Mouse (Mus musculus) heart, adult 18-20 months (tissue): ENCODE data around the gene Cap2. TPM values are rescaled to one million over a fixed set of nuclear protein-coding genes. Genes with fewer than 3 reads are reported as not detected.

ENCODE experiments used
- DNase-seq, 2 experiments: peaks; one replicate each; pipeline ENCODE4 v3.0.0; 2021 to 2022; ENCODE audit warnings: mixed read lengths in 1 of 2
- total RNA-seq, 2 experiments: library from RNA; stranded (reverse); gene quantifications; 2 replicates each; pipeline ENCODE4 v1.2.3; 2021

Cap2 gene
- total RNA-seq, 2 experiments from 2014 or later, result 133 to 144 TPM

DNA sequence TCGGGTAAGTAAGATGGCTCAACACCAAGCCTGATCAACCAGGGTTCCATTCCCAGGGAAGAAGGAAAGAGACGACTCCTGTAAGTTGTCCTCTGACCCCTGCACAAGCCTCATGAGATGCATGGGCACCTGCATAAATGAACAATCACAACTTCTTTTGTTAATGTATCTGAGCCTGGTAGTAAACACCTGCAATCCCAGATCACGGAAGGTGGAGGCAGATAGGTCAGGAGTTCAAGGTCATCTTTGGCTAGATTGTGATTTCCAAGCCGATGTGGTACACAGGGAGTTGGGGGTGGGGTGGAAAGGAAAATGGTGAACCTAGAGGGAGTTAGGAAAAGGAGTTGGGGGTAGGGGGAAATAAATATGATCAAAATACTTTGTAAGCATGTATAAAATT, 131.1 kb downstream of the Cap2 start:
- DNase-seq, result no peak

DNA sequence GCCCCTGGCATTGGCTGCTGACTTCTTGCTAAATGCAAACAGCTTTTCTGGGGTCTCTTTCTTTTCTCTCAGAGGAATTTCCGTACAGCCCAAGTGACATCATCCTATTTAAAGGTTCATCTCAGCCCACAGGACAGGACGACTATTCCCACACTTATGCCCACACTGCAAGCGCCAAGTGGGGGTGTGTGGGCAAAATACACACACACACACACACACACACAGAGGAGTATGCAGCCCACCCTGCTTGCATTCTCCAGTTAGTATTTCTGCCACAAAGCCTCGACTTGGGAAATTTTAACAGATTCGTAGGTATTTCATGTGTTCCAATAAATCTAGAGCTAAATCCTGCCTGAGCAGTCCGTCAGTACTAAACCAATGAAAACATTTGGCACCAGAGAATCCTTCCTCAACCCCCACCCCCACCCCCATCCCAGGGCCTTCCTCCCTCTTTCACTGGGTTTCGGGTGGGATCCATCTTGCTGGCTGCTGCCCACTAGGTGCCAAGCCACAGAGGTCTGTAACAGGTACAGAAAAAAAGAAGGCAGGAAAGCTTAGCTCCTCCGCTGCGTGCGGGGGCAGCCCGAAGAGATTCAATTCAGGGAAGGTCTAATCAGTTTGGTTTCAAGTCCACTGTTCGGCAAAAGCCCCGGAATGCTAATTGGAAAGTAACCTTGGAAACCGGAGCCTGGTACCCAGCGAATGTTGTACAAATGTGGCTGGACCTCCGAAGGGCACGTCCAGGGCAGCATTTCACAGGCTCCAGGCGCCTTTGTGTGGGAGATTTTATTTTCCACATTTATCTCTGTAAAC, 131.9 kb downstream of the Cap2 start:
- no peak for DNase-seq

DNA sequence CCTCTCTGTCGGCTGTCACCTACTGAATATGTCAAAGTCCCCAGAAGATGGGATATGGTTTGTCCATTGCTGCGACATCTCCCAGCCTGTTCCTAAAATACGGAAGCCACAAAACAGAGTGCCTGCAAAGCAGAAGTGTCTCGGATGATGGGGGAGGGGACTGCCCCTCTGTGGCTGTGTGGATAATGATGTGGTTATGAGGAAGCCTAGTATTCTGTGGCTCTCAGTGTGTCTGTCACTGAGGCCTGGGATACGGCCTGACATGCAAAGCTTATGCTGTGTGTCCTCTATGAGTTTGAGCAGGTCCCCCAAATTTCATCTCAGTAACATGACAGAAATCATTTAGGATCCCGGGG, 132.5 kb downstream of the Cap2 start:
- DNase-seq, result peak in 1 of 2 experiments; percentile 28

DNA sequence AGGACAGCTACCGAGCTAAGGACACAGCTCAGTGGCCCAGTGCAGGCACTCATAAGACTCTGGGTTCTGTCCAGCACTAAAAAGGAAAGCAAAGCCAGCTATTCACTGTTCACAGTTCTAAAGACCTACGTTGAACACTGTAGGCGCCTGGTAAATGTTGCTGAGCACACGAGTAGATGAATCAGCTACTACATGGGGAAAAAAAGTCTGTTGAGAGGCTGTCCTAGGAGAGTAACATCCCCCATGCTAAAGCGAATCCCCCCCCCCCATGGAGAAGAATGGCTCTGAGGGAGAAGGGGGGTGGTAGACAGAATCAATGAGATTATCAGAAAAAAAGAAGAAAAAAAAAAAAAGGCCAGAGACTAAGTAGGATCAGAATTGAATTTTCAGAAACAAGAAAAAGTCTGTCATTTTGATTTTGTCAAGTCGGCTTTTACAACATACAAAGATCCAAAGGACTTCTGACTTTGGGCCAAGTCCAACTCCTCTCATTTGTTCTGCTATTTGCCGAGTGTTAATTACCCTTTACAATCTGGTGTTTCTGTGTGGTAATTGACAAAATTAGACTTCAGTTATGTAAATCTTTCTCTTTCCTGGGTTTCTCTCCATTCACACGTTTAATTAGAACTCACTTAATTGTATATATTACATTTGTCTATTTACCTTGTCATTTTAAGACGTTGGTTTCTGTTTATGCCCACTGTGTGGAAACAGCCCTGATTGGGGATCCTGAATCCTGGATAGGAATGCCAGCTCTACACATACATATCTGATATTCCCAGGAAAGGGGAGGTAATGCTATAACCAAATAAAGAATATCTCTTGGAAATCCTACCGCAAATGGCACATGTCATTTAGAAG, 139.2 kb downstream of the Cap2 start:
- DNase-seq, result no peak

DNA sequence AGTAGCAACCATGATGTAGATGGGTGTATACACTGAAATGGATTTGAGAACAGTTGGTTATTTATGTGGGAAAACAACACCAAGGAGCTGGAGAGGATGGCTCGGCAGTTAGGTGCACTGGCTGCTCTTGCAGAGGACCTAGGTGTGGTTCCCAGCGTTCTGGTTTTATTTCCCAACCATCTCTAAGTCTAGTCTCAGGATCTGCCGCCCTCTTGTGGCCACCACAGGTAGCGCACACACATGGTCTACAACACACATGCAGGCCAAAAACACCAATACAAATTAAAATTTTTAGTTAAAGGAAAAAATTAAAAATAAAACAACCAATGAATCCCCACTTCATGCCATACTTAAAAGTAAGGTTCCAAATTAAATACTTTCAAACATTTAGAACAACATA, 140.7 kb downstream of the Cap2 start:
- DNase-seq, result no peak

DNA sequence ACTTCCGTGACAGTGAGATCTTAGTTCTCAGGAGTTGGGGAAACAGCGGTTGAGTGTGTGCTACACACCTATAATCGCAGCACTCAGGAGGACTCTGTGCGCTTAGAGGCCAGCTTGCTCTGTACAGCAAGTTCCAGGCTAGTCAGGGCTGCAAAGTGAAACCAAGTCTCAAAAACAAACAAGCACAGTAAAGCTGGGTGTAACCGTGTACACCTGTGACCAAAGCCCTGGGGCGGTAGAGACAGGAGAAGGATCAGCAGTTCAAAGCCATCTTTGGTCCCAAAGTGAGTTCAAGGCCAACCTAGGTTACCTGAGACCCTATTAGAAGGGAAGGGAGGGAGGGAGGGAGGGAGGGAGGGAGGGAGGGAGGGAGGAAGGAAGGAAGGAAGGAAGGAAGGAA, 142.5 kb downstream of the Cap2 start:
- no peak for DNase-seq

DNA sequence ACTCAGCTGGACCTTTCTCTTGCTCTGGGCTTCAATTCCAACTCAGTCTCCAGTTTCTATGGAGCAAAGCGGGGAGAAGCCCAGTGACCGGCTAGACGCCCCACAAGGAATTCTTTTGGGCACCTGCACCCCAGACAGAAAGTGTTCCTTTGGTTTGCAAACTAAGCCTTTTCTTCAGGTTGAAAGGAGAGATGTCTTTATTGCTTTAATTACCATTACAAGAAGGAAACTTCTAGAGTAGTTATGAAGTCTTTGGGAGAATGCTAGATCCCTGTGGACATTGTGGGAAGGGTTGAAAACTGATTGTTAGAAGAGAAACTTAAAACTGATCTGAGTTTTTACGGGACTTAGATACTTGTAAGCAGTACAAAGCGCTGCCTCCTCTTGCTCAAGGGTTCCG, 143.8 kb downstream of the Cap2 start:
- DNase-seq, result no peak

DNA sequence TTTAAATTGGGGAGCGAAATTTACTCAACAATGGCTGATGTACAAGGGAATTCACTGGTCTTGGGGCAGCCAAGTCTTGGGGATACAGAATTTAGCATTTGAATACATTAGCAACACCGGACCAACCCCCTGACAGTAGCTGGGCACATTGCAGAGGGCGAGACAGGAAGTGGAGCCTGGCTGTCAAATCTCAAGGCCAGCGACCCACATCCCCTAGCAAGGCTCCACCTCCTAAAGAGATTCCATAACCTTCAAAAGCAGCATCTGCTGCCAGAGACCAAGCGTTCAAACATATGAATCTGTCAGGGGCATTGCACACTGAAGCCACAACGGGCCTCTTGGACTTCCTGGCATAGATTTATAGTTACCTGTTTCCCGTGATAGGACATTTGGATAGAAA, 150.2 kb downstream of the Cap2 start:
- DNase-seq, result no peak

DNA sequence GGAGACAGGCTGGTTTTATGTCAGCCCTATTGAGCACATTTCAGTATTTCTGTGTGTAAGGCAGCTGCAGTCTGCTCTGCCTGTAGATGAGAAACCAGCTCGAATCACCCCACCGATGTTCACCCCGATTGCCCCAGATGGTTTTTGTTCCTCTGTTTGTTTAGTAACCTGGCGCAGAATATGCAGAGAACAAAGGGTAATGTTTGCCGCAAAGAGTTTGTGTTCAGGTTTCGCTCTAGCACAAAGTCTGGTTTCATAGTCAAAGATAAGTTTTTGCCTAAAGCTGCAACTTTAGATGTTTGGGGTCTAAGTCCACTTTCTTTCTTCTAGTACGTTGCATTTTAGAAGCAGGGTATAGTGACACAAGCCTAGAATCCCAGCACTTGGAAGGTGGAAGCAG, 151.0 kb downstream of the Cap2 start:
- DNase-seq, result no peak

DNA sequence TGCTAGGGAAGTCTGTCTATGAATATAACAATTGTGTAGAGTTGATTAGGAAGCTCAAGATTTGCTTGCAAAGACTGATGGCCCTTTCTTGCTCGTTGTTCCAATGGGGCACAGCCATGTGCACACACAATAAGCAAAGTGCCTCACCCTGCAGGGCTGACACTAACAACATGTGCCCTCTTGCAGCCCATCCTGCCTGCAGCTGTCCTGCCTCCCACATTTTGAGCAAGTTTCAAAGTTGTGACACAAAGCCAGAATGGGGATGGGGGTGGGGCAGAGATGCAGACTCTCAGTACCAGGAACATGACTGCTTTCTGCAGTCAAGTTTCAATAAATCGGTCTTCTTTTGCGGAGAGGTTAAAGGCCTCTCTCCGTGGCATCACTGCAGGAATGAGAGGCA, 152.0 kb downstream of the Cap2 start:
- no peak for DNase-seq

DNA sequence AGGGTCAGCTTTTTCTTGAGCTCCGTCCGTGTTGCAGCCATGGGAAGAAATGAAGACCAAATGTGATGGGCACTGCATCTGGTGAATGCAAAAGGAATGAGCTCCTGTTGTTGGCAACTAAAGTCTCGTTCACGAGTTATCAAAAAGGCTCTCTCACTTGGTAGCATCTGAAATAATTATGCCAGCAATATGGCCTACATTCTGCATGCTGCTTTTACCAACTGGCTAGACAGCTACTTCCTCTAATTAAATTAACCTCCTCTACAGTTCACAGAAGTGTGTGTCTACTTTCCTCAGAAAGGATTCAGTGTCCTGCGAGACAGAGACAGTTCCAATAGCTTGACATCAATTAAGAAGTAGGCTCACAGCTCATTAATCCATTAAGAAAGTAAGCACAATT, 152.9 kb downstream of the Cap2 start:
- DNase-seq, result no peak

DNA sequence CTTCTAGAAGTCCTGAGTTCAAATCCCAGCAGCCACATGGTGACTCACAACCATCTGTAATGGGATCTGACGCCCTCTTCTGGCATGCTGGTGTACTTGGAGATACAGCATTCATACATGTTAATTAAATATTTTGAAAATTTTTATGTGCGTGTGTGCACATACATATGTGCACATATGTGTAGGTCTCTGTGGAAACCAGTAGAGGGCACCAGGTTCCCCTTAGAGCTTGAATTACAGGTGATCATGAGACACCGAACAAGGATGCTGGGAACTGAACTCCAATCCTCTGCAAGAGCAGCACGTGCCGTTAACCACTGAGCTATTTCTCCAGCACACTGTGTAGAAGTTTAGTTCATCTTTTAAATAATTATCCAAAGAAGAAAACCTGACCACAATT, 157.6 kb downstream of the Cap2 start:
- no peak for DNase-seq

DNA sequence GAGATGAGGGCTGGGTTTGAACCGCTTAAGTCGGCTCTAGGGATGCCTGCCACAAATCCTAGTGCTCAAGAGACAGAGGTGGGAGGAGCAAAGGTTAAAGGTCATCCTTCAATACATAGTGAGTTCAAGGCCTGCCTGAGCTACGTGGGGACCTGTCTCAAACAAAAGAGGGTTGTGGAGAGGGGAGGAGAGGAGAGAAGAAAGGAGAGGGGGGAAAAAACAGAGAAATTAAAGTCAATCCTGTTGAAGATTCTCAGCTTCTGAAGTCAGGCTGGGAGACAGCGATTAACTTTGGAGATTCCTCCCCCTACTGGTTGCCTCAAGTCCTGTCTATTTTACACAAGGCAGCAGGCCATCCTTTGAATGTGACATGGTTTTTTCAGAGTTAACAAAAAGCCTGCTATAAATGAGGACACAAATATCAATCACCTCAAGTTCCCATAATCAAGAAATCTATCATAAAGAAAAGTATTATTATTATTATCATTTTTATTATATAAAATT, 161.9 kb downstream of the Cap2 start:
- DNase-seq, result peak in 1 of 2 experiments; percentile 26

DNA sequence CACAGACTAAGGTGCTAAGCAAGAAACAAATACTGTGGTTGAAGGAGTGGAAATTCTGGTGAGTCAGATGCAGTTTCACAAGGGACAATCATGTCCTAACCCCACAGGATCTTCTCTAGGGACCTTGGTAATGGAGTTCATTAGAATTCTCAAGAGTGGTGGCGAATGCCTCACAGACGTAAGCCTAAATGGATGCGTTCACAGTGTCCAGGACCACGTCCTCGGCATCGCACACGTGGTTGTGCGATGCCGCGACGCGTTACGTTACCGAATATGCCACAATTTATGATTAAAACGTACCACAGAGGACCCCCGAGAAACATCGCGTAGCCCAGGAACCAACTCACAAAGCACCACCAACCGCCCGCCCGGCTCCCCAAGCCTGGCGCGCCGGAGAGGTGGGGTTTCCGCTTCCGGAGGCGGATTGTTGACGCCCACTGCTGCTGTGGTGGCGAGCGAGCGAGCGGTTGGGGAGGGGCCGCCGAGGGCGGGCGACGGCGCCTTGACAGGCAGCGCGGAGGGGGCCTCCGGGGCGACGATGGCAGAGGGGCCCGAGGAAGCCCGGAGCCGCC, 167.5 kb downstream of the Cap2 start, which contains the start of gene Fam8a1:
TSS of gene Fam8a1 (plus strand) at position 475 of the 572 bp plus-strand sequence.
- peak; percentile 90 to 98 for DNase-seq

DNA sequence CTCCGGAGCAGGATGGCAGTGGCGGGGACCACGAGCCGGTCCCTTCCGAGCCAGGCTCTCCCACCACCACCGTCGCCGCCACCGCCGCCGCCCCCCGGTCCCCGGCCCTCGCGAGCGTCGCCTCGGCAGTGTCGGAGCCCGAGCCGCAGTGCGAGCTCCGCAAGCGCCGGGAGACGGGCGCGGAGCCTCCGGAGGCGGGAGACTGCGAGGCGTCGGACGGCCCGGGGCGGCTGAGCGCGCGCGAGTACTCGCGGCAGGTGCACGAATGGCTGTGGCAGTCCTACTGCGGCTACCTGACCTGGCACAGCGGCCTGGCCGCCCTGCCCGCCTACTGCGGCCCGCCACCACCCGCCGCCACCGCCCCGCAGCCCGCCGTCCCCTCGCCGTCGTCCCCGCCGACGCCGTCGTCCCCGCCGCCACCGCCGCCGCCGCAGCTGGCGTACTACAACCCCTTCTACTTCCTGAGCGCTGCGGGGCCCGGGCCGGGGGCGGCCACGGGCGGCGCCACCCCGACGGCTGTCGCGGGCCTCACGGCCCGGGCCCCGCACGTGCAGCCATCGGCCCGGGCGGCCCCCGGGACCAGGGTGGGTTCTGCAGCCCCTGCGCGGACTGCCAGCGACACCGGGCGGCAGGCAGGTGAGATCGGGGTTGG, 168.1 kb downstream of the Cap2 start:
- DNase-seq, result peak in 1 of 2 experiments; percentile 16

DNA sequence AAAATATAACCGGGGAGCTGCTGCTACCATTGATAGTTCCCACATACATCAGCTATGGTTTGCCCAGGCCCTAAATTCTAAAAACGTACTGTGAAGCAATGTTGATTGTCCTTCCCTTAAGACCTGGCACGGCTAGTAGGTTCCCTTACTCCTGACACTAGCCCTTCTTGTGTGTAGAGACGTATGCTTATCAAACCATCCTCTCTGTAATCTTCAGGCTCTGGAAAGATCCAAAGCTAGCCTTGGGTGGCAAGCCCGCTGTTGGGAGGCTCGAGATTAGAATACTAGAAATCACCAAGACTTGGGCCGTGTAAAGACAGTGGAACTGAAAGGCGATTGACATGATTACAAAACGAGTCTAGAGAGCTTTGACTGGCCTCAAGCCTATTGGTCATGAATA, 168.9 kb downstream of the Cap2 start:
- DNase-seq, result peak in 1 of 2 experiments; percentile 13

DNA sequence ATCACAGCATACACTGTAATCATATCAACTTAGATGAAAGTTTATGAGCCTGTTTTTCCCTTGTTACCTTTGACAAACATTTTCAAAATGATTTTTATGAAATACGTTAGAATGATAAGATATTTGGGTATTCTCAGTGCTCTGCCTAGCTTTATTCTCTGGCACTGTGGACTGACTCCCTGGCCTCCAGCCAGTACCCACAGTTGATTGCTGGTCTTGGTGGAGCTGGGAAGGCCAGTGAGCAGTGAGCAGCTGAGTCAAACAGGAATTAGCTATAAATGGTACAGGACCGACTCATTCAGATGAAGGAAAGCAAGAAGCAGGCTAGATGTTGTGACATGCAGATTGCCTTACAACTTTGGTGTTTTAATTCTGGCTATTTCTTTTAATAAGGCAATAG, 173.0 kb downstream of the Cap2 start:
- DNase-seq, result peak in 1 of 2 experiments; percentile 34

DNA sequence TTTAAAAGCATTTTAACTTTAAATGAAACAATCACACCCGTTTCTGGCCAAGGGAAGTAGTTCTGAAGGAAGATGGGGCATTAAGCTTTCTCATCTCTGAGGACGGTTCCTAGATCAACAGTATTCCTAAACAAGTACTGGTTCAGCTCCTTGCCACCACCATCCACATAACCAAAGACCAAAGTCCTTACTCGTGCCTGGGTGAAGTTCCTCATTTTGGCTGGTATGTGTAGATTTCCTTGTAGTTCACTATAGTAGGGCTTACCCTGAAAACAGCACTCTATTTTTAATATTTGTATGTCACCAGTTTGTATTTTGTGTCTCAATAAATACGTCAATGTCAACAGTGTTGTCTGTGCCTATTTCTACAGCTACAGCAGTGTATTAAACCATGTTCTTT, 176.1 kb downstream of the Cap2 start:
- no peak for DNase-seq

DNA sequence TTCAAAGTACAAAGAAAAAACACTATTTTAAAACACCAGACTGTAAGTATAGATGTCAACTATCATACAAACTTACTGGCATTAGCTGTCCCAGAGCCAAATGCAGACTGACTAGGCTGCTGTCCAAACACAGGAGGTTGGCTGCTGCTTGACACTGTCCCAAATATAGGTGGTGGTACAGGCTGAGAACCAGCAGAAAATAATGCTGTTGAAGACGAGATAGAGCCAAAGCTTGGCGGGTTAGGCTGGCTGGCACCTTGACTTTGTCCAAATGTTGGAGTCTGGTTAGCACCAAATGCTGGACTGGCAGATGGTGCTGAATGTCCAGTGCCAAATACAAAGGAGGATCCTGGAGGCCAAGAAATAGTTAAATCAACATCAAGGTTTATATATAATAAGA, 181.3 kb downstream of the Cap2 start:
- DNase-seq, result peak; percentile 49 to 61

DNA sequence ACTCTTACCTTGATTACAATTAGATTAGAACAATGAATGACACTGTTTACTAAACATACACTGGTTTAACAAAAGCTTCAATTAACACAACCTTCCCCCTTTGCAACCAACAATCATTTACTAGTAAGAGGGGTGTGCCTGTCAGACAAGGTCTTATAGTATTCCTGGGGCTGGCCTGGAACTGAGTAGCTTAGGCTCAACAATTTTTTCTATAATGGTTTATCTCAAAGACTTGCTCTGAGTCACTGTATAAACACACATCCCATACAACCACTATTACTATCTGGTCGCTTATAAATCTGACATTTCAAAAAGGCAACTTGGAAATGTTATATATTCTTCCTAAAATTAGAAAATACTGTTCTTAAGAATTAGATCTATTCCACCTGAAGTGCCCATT, 181.7 kb downstream of the Cap2 start:
- no peak for DNase-seq

DNA sequence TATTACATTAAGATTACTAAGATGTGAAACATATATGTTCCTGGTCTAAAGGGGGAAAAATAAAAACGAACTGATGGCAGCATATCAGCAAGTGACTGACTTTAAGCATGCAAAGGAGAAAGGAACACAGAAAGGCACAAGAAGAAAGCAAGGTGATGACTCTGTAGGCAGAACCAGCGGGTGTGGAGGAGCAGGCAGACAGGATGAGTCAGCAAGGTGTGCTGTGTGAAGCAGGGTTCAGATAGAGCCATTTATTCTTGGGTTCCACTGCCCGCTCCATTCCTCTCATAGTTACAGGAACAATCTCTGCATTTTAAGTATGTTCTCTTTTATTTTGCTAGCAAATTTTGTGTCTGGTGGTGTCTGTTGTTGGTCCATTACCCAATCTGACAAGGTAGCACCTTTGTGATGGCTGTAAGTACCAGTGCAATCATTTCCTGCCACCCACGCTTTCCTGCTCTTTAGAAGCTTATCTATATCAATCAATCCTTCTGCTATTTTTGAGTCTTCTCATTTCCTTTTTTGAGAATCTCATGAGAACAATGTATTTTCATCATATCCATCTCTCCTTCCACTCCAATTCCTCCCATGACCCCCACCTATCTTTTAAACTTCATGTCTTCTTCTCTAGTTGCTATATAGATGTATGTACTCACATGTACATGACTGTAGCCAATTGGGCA, 189.1 kb downstream of the Cap2 start:
- no peak for DNase-seq
